Mouse (Mus musculus): Measurements from ENCODE around the gene Htatsf1.

DNA sequence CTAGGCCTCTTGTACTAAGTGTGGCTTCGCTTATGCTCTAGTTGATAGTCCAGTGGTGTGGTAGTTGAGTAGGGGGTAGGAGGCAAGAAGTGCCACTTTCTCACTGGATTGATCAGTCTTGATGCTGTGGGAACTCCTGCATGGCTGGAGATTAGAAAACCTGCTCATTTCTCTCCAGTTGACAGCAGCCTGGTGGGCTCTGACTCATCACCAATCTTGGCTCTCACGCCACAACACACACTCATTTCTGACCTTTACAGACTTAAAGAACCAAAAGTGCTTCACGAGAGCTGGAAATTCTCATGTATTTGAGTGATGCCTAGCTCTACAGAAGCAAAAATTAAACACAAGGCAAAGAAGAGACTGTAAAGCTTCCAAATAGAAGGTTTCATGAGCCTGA lies 53.6 kb downstream of the Htatsf1 start:
- no peak for TF ChIP-seq TCF3 (IDR thresholded peaks at IDR 0.05; ENCODE audit: insufficient read length, low read depth)
- no peak for TF ChIP-seq MAX (IDR thresholded peaks at IDR 0.05; ENCODE audit: low read depth)
- TF ChIP-seq MYOG (IDR thresholded peaks at IDR 0.05; ENCODE audit: control insufficient read depth in 1 of 3, insufficient read depth in 1 of 3, insufficient read length in 2 of 3, low read depth in 2 of 3) = no peak
- no peak for TF ChIP-seq POLR2A (IDR thresholded peaks at IDR 0.05; ENCODE audit: insufficient read length, low read depth)
- no peak for TF ChIP-seq REST (IDR thresholded peaks at IDR 0.05; ENCODE audit: insufficient read depth, insufficient read length)
- no peak for TF ChIP-seq CEBPB (IDR thresholded peaks at IDR 0.05; ENCODE audit: insufficient read depth, poor library complexity, severe bottlenecking)
- TF ChIP-seq USF1 (IDR thresholded peaks at IDR 0.05; ENCODE audit: low read depth) = no peak

All from myocyte (in vitro differentiated cells).